Mouse (Mus musculus): ENCODE measurements at regions not wholly inside any gene's neighbourhood (a gene's known extent, or its start where the extent isn't known, plus 50 kb on each side); places are given as distances from the start of the nearest gene placed in this dataset.

GRCm38 (mm10) chr4:34226089-34226840 lies 176.3 kb upstream of the Spaca1 start:
- no peak for DNase-seq (ENCODE audit: low read depth, low spot score)

GRCm38 (mm10) chr4:34226886-34227285 lies 176.9 kb upstream of the Spaca1 start:
- DNase-seq (ENCODE audit: low read depth, low spot score), result no peak

- DNase-seq (ENCODE audit: low read depth, low spot score), result no peak
Measured at GRCm38 (mm10) chr4:34227611-34228010, 177.6 kb upstream of the Spaca1 start.

GRCm38 (mm10) chr4:34231270-34231669 lies 181.3 kb upstream of the Spaca1 start:
- DNase-seq (ENCODE audit: low read depth, low spot score), result peak; percentile 78

GRCm38 (mm10) chr4:34234204-34234603 lies 184.2 kb upstream of the Spaca1 start:
- DNase-seq (ENCODE audit: low read depth, low spot score), result no peak

GRCm38 (mm10) chr4:34234645-34235044 lies 184.7 kb upstream of the Spaca1 start:
- no peak for DNase-seq (ENCODE audit: low read depth, low spot score)

GRCm38 (mm10) chr4:34237791-34238190 lies 187.8 kb upstream of the Spaca1 start:
- no peak for DNase-seq (ENCODE audit: low read depth, low spot score)

- DNase-seq (ENCODE audit: low read depth, low spot score), result no peak
Measured at GRCm38 (mm10) chr4:34239624-34240023, 189.6 kb upstream of the Spaca1 start.

GRCm38 (mm10) chr4:34241060-34241571 lies 191.1 kb upstream of the Spaca1 start:
- DNase-seq (ENCODE audit: low read depth, low spot score), result peak; percentile 63

- DNase-seq (ENCODE audit: low read depth, low spot score), result no peak
Measured at GRCm38 (mm10) chr4:34241673-34242072, 191.7 kb upstream of the Spaca1 start.

GRCm38 (mm10) chr4:34259444-34259843 lies 209.5 kb upstream of the Spaca1 start:
- DNase-seq (ENCODE audit: low read depth, low spot score), result peak; percentile 46

GRCm38 (mm10) chr4:34260468-34260867 lies 210.5 kb upstream of the Spaca1 start:
- no peak for DNase-seq (ENCODE audit: low read depth, low spot score)

GRCm38 (mm10) chr4:34261809-34262208 lies 211.8 kb upstream of the Spaca1 start:
- no peak for DNase-seq (ENCODE audit: low read depth, low spot score)

GRCm38 (mm10) chr4:34264431-34264830 lies 214.4 kb upstream of the Spaca1 start:
- DNase-seq (ENCODE audit: low read depth, low spot score), result no peak

GRCm38 (mm10) chr4:34274316-34274715 lies 224.3 kb upstream of the Spaca1 start:
- no peak for DNase-seq (ENCODE audit: low read depth, low spot score)

- peak; percentile 25 for DNase-seq (ENCODE audit: low read depth, low spot score)
Measured at GRCm38 (mm10) chr4:34275372-34275771, 225.4 kb upstream of the Spaca1 start.

GRCm38 (mm10) chr4:34302504-34303108 lies 248.1 kb upstream of the Akirin2 start:
- peak; percentile 23 for DNase-seq (ENCODE audit: low read depth, low spot score)

- DNase-seq (ENCODE audit: low read depth, low spot score), result no peak
Measured at GRCm38 (mm10) chr4:34308921-34309563, 241.7 kb upstream of the Akirin2 start.

GRCm38 (mm10) chr4:34310061-34310642 lies 240.6 kb upstream of the Akirin2 start:
- DNase-seq (ENCODE audit: low read depth, low spot score), result peak; percentile 68

- no peak for DNase-seq (ENCODE audit: low read depth, low spot score)
Measured at GRCm38 (mm10) chr4:34315848-34316247, 234.9 kb upstream of the Akirin2 start.

GRCm38 (mm10) chr4:34322841-34323240 lies 227.9 kb upstream of the Akirin2 start:
- DNase-seq (ENCODE audit: low read depth, low spot score), result no peak

- no peak for DNase-seq (ENCODE audit: low read depth, low spot score)
Measured at GRCm38 (mm10) chr4:34328151-34328785, 222.5 kb upstream of the Akirin2 start.

Measured in forelimb bud, embryonic 11.5 days (tissue).